Mouse (Mus musculus): ENCODE results near the gene Rala.

The Rala gene

GRCm38 (mm10) chr13:17879061-17879460 lies 65.0 kb downstream of the Rala start:
- DNase-seq, result peak; percentile 24 to 27

GRCm38 (mm10) chr13:17866741-17867140 lies 77.3 kb downstream of the Rala start:
- DNase-seq, result no peak

GRCm38 (mm10) chr13:17860536-17860935 lies 83.5 kb downstream of the Rala start:
- DNase-seq, result no peak

GRCm38 (mm10) chr13:17859365-17860033 lies 84.5 kb downstream of the Rala start:
- no peak for DNase-seq

GRCm38 (mm10) chr13:17857046-17857445 lies 87.0 kb downstream of the Rala start:
- no peak for DNase-seq

- no peak for DNase-seq
Measured at GRCm38 (mm10) chr13:17855492-17856138, 88.4 kb downstream of the Rala start.

GRCm38 (mm10) chr13:17854755-17855154 lies 89.3 kb downstream of the Rala start:
- no peak for DNase-seq

GRCm38 (mm10) chr13:17843336-17843735 lies 100.7 kb downstream of the Rala start:
- DNase-seq, result no peak

GRCm38 (mm10) chr13:17842756-17843155 lies 101.3 kb downstream of the Rala start:
- DNase-seq, result no peak

GRCm38 (mm10) chr13:17839137-17839536 lies 104.9 kb downstream of the Rala start:
- no peak for DNase-seq

- peak in 1 of 2 experiments; percentile 79 for DNase-seq
Measured at GRCm38 (mm10) chr13:17838484-17838851, 105.6 kb downstream of the Rala start.

GRCm38 (mm10) chr13:17837610-17838483 lies 106.2 kb downstream of the Rala start:
- peak in 1 of 2 experiments; percentile 57 for DNase-seq

- no peak for DNase-seq
Measured at GRCm38 (mm10) chr13:17836808-17837207, 107.2 kb downstream of the Rala start.

- no peak for DNase-seq
Measured at GRCm38 (mm10) chr13:17832940-17833339, 111.1 kb downstream of the Rala start.
